Mouse (Mus musculus) layer of hippocampus, adult 18-20 months (tissue): ENCODE data around the gene Aprt. TPM values are rescaled to one million over a fixed set of nuclear protein-coding genes. Genes with fewer than 3 reads are reported as not detected.

Experiments used
- DNase-seq, 2 experiments: peaks; one replicate each; pipeline ENCODE4 v3.0.0; 2022; ENCODE audit warnings: low spot score in 2 of 2
- long read RNA-seq: library from polyadenylated mRNA; stranded (forward); transcript quantifications from one replicate; pipeline ENCODE4 v2.0.0, GENCODE M21; 2021
- total RNA-seq, 2 experiments: library from RNA; stranded (reverse); gene quantifications; 2 replicates each; pipeline ENCODE4 v1.2.3; 2021

The Aprt gene
- total RNA-seq = 10 to 100 TPM; 58.1 to 61.6 TPM
- long read RNA-seq, transcript Aprt-201 (5 exons, 849 nt) = major isoform, 18 of 31 reads
- long read RNA-seq, partial matches to known transcripts = 6 of 31 reads
- long read RNA-seq, other reads (novel, unspliced or antisense) = 6 of 31 reads

- DNase-seq = peak; percentile 94 to 95
Observed at GRCm38 (mm10) chr8:122576648-122577022, at the start of gene Aprt. Gene Aprt, minus strand, starts transcription at chr8:122576909.

DNA sequence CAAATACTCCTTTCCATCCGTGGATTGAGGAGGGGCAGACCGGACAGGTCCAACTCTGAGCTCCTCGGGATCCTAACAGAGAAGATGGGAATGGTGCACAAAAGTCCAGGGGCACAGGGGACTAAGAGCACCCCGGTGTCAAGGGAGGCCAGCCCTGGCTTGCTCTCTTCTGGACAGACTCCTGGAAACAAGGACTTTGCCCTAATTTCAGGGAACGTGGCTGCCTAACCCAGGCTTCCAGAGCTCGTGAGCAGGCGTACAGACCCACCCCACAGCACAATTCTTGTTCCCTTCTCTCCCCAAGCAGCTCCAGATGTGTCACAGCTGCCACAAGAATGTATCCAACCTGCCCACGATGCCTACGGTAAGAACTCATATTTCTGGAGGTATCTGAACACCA, 49.1 kb upstream of the Aprt start:
- no peak for DNase-seq

GRCm38 (mm10) chr8:122624653-122625052, 47.9 kb upstream of the Aprt start:
- no peak for DNase-seq

DNA sequence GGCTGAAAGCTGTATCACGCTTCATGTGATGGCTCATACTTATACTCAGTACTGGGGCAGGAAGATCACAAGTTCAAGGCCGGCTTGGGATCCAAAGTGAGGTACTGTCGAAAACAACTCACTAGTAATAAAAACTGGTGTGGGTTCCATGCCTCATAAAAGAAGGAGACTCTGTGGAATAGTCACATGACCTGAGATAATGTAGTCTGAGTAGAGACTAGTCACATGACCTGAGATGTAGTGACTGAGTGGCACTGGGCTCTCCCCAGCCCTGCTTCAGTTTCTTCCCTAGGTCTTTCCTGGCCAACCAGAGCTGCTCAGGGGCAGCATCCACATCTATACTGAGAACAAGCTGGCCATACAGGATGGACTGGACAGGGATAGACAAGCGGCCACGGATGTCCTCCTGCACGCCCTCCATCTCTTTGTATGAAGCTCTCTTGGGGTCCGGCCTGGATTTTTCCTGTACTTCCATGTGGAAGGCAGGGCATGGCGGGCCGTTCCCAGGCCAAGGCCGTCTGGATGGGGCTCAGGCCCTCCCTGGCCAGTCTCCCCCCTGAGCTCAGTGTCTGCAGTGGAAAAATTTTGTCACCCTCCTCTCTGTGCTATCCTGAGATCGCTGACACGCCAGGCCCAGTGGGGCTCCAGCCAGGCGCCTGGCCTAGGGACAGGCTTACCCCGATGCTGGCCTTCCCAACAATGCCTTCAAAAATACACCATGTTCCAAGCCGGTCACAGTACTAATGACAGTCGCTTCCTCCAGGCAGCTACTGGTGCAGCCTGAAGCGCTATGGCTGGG, 47.3 kb upstream of the Aprt start:
- DNase-seq = no peak

DNA sequence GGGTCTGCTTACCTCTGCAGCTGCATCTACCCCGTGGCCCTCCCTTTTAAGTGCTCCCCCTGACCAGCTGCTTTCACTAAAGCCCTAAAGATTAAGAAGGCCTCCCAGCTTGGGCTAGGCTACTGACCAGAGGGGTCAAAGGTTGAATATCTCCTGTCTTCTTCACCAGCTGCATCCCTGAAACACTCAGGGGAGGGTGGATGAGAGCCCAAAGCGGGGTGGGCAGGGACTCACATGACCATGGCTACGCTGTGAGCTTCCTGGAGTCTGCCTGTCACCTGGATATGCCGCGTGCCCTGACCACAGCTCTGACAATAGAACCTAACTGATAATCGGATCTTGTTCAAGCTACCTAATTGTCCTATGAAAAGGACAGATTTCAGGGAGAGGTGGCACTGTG, 46.0 kb upstream of the Aprt start, which contains the start of gene Pabpn1l:
TSS of gene Pabpn1l (minus strand) at position 13 of the 400 bp plus-strand sequence.
- no peak for DNase-seq

GRCm38 (mm10) chr8:122620446-122620845, 43.7 kb upstream of the Aprt start:
- DNase-seq = no peak

DNA sequence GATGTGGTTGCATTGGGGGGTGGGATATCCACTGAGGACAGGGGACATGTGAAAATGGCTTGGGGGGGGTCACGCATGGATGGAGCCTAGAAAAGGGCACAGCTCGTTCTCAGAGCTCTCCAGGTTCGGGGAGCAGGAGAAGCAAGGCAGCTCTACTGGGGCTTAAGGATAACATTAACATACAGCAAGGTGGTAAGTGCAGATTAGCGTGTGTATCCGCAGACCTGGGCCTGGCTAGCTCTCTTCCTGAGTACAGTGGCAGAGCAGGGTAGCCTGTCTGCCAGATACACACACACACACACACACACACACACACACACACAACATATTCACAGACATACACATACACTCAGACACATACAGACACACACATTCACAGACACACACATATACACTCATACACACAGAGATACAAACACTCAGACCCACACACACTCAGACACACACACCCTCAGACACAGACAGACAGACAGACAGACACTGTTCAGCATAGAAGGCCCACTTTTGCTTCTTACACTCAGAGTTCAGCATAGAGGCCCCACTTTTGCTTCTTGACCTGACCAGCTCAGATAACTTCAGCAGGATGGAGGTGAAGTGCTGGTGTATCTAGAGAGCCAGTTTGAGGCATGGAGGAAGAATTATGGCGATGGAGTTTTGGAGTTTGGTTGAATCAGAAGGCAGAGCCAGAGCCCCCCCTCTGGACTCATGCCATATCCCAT, 42.1 kb upstream of the Aprt start:
- DNase-seq = no peak

DNA sequence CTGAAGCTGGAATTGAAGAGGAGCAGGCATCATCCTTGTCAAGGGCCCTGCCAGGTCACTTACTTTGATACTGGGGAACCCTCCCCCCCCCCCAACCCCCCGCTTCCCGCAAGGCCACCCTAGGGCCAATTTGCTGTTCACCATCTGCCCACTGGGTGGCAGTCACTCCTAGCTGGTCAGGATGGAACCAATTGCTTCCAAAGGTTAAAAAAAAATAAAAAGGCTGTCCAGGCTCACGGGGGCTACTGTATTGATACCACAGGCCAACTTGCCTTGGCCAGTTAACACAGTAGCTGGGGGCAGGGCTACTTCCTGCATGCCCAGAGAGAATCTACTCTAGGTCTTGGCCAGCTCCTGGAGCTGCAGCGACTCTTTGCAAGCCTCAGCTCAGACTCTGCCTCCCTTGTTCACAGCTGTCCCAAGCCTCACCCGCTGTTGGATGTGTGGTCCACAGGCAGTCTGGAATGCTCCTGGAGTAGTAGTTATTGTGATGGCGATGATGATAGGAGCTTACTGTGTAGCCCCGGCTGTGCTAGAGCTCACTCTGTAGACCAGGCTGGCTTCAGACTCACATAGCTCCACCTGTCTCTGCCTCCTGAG, 41.3 kb upstream of the Aprt start:
- peak in 1 of 2 experiments; percentile 75 for DNase-seq

DNA sequence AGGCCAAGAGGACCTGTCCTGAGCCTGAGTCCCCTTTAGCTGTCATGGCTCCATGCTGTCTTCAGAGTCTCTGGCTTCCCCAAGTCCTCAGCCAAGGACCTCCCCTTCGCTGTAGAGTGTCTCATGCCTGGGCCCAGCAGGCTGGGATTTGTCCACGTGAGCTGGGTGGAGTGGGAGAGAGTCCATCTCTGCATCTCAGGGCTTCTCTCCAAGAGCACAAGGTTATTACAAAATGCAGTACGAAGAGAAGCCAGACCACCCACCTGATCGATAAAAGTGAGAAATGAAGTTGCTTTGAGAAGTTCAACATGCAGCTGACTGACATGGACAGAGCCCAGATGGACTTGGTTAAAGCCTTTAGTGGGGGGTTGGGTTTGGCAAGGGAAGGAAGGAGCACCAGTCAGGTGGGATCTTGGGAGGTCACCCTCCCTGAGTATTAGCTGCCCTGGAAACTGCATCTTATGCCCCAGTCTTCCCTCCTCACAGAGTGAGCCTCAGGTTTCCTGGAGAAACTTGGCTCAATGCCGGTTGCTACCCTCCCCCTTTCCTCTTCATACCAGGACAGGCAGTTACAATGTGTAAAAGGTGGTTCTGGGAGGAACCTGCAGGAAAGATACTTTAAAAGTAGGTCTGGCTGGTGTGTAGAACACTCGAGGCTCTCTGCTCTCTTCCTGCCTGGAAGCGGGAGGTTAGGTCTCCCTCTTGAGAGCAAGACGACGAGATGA, 39.6 kb upstream of the Aprt start:
- no peak for DNase-seq

GRCm38 (mm10) chr8:122611295-122612133, 34.8 kb upstream of the Aprt start, which contains the start of the genes Galns and Trappc2l:
Gene Galns, minus strand, starts transcription at chr8:122611463.
Gene Trappc2l, plus strand, starts transcription at chr8:122611640.
- peak; percentile 93 to 96 for DNase-seq

DNA sequence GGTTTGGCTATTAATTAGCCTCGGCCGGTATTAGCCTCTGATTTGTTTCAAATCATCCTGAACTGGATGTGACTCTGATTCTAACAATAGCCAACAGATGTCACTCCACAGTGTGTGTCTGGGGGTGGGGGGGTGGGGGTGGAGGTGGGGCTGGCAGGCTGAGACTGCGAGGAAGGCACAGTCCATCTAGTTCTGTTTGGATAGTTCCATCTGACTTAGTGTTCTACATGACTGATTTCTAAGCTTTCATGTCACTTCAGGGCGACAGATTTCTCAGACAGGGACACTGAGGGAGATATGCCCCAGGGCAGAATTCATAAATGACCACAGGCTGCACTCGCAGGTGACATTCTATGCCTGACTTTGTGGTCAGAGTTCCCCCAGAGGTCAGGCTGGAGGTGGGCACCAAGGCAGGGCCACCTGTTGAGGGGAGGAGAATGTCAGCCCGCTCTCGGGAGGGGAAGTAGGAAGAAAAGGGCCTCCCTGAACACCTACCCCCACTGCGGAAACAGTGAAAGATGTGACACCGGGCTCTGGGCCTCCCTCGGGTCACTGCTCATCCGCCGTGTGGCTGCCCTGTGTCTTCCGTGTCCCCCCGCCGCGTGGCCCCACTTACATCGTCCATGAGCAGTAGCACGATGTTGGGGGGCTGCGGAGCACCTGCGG, 34.0 kb upstream of the Aprt start:
- no peak for DNase-seq

GRCm38 (mm10) chr8:122610209-122610608, 33.5 kb upstream of the Aprt start:
- DNase-seq = no peak

DNA sequence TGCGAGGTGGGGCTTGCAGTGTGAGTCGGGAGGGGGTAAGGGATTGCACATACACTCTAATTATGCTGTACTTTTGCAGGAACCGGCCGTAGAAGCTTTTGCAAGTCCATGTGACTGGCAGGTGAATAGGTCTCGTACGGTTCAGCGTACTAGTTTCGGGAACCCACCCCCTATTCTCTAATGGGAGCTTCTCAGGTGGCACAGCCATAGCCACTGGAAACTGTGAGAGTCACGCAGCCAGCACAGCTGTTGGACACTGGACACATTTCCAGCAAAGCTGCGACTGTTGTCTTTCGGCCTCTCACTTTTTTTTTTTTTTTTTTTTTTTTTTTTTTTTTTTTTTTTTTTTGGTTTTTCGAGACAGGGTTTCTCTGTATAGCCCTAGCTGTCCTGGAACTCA, 30.1 kb upstream of the Aprt start:
- no peak for DNase-seq

- no peak for DNase-seq
Observed at GRCm38 (mm10) chr8:122605367-122605766, 28.7 kb upstream of the Aprt start.

DNA sequence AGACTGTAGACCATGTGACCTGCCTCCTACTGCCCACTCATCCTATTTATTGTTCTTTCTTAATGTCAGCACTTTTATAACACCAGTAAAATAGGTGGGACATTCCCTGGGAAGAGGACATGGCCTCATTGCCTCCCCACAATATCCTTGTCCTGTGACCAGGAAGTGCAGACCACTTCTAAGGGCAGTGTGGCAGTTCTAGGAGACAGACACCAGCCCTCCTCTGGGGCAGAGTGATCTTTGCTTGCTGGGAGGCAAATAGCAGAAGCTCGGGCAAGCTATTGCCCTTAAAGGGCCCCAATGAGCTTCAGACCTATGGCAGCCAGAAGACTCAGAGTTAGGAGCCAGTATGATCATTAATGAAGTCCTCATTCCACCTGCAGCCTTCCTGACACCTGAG, 27.9 kb upstream of the Aprt start:
- no peak for DNase-seq

- no peak for DNase-seq
Observed at GRCm38 (mm10) chr8:122600666-122601065, 24.0 kb upstream of the Aprt start.

- DNase-seq = no peak
Observed at GRCm38 (mm10) chr8:122596031-122596430, 19.3 kb upstream of the Aprt start.

DNA sequence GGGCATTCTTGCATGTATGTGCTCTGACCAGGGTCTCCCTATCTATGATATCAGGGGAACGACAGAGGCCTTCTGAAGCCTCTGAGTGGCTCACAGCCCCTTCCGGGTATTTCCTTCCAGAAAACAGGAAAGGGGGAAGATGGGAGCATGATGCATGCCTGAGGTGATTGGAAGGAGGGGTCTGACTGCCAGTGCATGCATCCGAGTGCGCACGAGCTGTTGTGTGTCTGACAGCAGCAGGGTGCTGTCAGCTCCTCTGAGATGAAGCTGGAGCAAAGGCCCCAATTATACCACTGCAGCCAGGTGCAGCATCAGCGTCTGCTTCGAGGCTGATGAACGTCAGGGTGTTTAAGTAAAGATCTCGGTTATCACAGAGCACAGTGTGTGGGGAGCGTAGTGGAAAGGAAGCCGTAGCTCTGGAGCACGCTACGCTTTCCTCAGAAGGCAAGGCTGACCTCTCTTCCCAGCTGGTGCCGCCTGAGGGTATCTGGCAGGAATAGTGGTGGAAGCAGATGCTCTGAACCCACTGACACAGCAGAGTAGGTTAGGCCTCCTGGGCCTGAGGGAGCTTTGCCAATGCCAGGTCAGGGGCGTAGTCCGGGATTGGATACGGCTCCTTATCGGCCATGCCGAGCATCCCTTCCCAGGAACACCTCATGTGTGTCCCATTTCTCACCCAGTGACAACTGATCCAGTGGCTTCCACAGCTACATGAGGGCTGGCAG, 17.2 kb upstream of the Aprt start:
- DNase-seq = no peak

DNA sequence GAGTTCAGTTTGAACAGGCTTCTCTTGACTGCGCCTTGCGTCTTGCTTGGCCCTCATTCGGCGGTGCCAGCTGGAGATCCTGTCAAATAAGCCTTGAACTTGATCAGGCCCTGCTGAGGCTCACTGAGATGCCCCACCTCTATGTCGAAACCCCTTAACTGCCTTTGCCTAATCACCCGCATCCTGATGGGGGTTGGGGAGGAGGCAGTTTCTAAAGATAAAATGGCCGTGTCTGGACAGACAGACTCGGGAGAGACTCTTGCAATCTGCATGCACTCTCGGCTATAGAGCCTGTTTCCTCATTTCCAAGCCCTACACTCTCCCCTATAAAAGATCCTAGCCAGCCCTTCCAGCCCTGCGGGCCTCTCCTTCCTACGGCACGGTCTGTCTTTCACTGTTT, 16.5 kb upstream of the Aprt start:
- no peak for DNase-seq
